Mouse (Mus musculus): ENCODE data around the gene Mapk1ip1l.
"Not testable (repeated sequence)": the region's sequence is repeated elsewhere in the genome, so short reads cannot be mapped to it uniquely, and the experiment has no call there.

Mapk1ip1l gene

GRCm38 (mm10) chr14:47304814-47305405 is 6.8 kb downstream of the Mapk1ip1l start:
- in situ Hi-C loops (cut with MseI, MboI) = no loop called here

- in situ Hi-C loops (cut with MseI, MboI) = no loop called here
These were observed 7.9 kb downstream of the Mapk1ip1l start for GRCm38 (mm10) chr14:47305933-47306332.

GRCm38 (mm10) chr14:47307669-47308068 is 9.6 kb downstream of the Mapk1ip1l start:
- in situ Hi-C loops (cut with MseI, MboI) = no loop called here

- in situ Hi-C loops (cut with MseI, MboI) = no loop called here
These were observed 11.0 kb downstream of the Mapk1ip1l start for GRCm38 (mm10) chr14:47309061-47309460.

GRCm38 (mm10) chr14:47310342-47311181 is 12.5 kb downstream of the Mapk1ip1l start:
- in situ Hi-C loops (cut with MseI, MboI) = no loop called here

- in situ Hi-C loops (cut with MseI, MboI) = no loop called here
These were observed 21.3 kb downstream of the Mapk1ip1l start for GRCm38 (mm10) chr14:47319362-47319761.

- in situ Hi-C loops (cut with MseI, MboI) = not testable (repeated sequence)
These were observed 23.5 kb downstream of the Mapk1ip1l start for GRCm38 (mm10) chr14:47321581-47321980.

GRCm38 (mm10) chr14:47325965-47326761 is 28.1 kb downstream of the Mapk1ip1l start:
- in situ Hi-C loops (cut with MseI, MboI) = no loop called here

GRCm38 (mm10) chr14:47327347-47327746 is 29.3 kb downstream of the Mapk1ip1l start:
- in situ Hi-C loops (cut with MseI, MboI) = no loop called here

GRCm38 (mm10) chr14:47331920-47332319 is 33.9 kb downstream of the Mapk1ip1l start:
- in situ Hi-C loops (cut with MseI, MboI) = loop anchor here in 1 of 2 experiments (5.0 kb wide), 1 partner anchor 60 kb away; no protein-coding TSS in a partner anchor

GRCm38 (mm10) chr14:47334819-47335218 is 36.8 kb downstream of the Mapk1ip1l start:
- in situ Hi-C loops (cut with MseI, MboI) = loop anchor here (5.0 kb wide), 1 partner anchor 57 kb away; no protein-coding TSS in a partner anchor

- in situ Hi-C loops (cut with MseI, MboI) = loop anchor here in 1 of 2 experiments (5.0 kb wide), 1 partner anchor 57 kb away; no protein-coding TSS in a partner anchor
These were observed 37.2 kb downstream of the Mapk1ip1l start for GRCm38 (mm10) chr14:47335300-47335699.

GRCm38 (mm10) chr14:47340231-47340925 is 42.3 kb downstream of the Mapk1ip1l start:
- in situ Hi-C loops (cut with MseI, MboI) = no loop called here

GRCm38 (mm10) chr14:47341811-47342291 is 43.8 kb downstream of the Mapk1ip1l start:
- in situ Hi-C loops (cut with MseI, MboI) = no loop called here

- in situ Hi-C loops (cut with MseI, MboI) = no loop called here
These were observed 48.6 kb downstream of the Mapk1ip1l start for GRCm38 (mm10) chr14:47346715-47347114.

GRCm38 (mm10) chr14:47350974-47351373 is 52.9 kb downstream of the Mapk1ip1l start:
- in situ Hi-C loops (cut with MseI, MboI) = no loop called here

- in situ Hi-C loops (cut with MseI, MboI) = no loop called here
These were observed 54.2 kb downstream of the Mapk1ip1l start for GRCm38 (mm10) chr14:47352272-47352671.

- in situ Hi-C loops (cut with MseI, MboI) = no loop called here
These were observed 55.2 kb downstream of the Mapk1ip1l start for GRCm38 (mm10) chr14:47353240-47353639.

GRCm38 (mm10) chr14:47354111-47354577 is 56.1 kb downstream of the Mapk1ip1l start:
- in situ Hi-C loops (cut with MseI, MboI) = no loop called here

- in situ Hi-C loops (cut with MseI, MboI) = no loop called here
These were observed 56.9 kb downstream of the Mapk1ip1l start for GRCm38 (mm10) chr14:47354948-47355347.

GRCm38 (mm10) chr14:47356622-47357021 is 58.6 kb downstream of the Mapk1ip1l start:
- in situ Hi-C loops (cut with MseI, MboI) = no loop called here

All from mouse trophoblast stem cell (cell line).